Comparison of ENCODE assay signal across 9 mouse cellular contexts in the genomic region with DNA sequence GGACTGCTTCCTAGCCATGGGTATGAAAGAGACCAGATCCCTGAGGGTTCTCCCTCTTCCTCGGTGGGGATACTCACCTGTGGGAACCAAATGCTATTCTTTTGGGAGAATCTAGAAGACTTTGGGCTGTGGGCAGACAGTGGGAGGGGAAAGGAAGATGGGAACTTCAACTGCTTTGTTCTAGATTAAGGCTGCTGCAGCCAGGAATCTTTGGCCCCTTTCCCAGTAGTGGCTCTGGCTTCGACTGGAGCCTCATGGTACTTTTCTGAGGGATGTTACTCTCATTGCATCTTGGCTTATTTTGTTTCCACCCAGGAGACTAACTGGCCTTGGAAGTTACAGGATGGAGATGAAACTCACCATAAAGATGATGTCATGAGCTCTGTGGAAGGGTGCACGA.
DNase-seq lines count a peak whose midpoint lies in the region; TF ChIP-seq lines count a peak whose summit lies in the region.
"Had no signal": no experiment of that assay in that cellular context is flagged by ENCODE, and none has a peak within 500 bp of the region (broad histone marks: within the 10 kb centered on the region; RNA-seq: fewer than 3 reads in every experiment).

No protein-coding gene starts in this region.

- WGBS in heart, adult 2 months: 48% methylated on average over 3 of the region's 3 CpGs

- no peak for TF ChIP-seq CTCF in heart, adult 2 months (IDR thresholded peaks at IDR 0.05)

- no peak for TF ChIP-seq POLR2A in heart, adult 2 months (IDR thresholded peaks at IDR 0.05; ENCODE audit: insufficient read depth, low read depth, low read length)

- no peak overlapping the region for H3K9ac ChIP-seq in heart, adult 2 months (ENCODE audit: low read depth, low read length)

- no peaks in the 10 kb centered on the region for H3K36me3 ChIP-seq in heart, adult 2 months (ENCODE audit: control insufficient read depth, insufficient read depth, low read length)

- no peaks in the 10 kb centered on the region for H3K27me3 ChIP-seq in heart, adult 2 months (ENCODE audit: control insufficient read depth, insufficient read depth, low read length)

- peak; percentile 36 to 41 for DNase-seq in heart, adult 2 months
- no peak for DNase-seq in heart, postnatal 25 days (ENCODE audit: low spot score)
- peak; percentile 66 for DNase-seq in MN1 (ENCODE audit: low spot score)
- peak; percentile 76 for DNase-seq in cerebellum, adult 11-12 months
- DNase-seq in heart, postnatal 14 days: peak; percentile 29 to 48
- no peak for DNase-seq in testis, postnatal 14 days (ENCODE audit: low spot score)
- DNase-seq in retina, postnatal 1 day: no peak
- DNase-seq in thymus, postnatal 4 days: no peak
- DNase-seq: thymus, adult 2 months had no signal

- H3K4me3 ChIP-seq in heart, adult 2 months: no peak overlapping the region

- intact Hi-C loops in heart, adult 2 months (cut with DNase I): no loop called here
- intact Hi-C loops in heart, postnatal 25 days (cut with DNase I): no loop called here
- intact Hi-C loops in heart, postnatal 14 days (cut with DNase I): no loop called here

- H3K4me1 ChIP-seq in heart, adult 2 months (ENCODE audit: control insufficient read depth, insufficient read depth, low read length): no peaks in the 10 kb centered on the region; the same call in 1 of the 2 replicates

- no peaks in the 10 kb centered on the region for H3K79me2 ChIP-seq in heart, adult 2 months (replicated peaks; ENCODE audit: control insufficient read depth, insufficient read depth, low read length)

- TF ChIP-seq EP300 in heart, adult 2 months (IDR thresholded peaks at IDR 0.05; ENCODE audit: insufficient read depth, low read depth, low read length): no peak

- no peak overlapping the region for H3K27ac ChIP-seq in heart, adult 2 months

Comparison
In these comparisons a context has a peak if more than half of its experiments do, and no peak if none do; other contexts are left out.
1. DNase-seq: peak in heart, adult 2 months (2 of 2), MN1 (single experiment), cerebellum, adult 11-12 months (single experiment) and heart, postnatal 14 days (2 of 2); none in heart, postnatal 25 days (single experiment), testis, postnatal 14 days (single experiment), retina, postnatal 1 day (single experiment) and thymus, postnatal 4 days (single experiment).